Mouse (Mus musculus) E14TG2a.4 (cell line): ENCODE measurements around the gene Cox10.

Experiments used
- CTCF ChIP-seq: conservative IDR thresholded peaks from 2 replicates; pipeline ENCODE4 v1.5.1; 2014; ENCODE audit warnings: low read length
- NANOG ChIP-seq: IDR thresholded peaks from 2 replicates; pipeline ENCODE4 v1.6.1; 2014; ENCODE audit warnings: borderline replicate concordance, low read length, mixed read lengths
- POU5F1 ChIP-seq: IDR thresholded peaks from 2 replicates; pipeline ENCODE4 v1.6.1; 2014; ENCODE audit warnings: low read length, borderline replicate concordance

GRCm38 (mm10) chr11:64035709-64036108, 43.6 kb downstream of the Cox10 start:
- no peak for TF ChIP-seq CTCF
- no peak for TF ChIP-seq NANOG
- TF ChIP-seq POU5F1: no peak
